Mouse (Mus musculus) 416B (cell line): ENCODE measurements around the gene Ppig.

Experiments
- DNase-seq: peaks from one replicate; pipeline ENCODE4 v3.0.0; 2011; ENCODE audit warnings: low read depth

The Ppig gene

DNA sequence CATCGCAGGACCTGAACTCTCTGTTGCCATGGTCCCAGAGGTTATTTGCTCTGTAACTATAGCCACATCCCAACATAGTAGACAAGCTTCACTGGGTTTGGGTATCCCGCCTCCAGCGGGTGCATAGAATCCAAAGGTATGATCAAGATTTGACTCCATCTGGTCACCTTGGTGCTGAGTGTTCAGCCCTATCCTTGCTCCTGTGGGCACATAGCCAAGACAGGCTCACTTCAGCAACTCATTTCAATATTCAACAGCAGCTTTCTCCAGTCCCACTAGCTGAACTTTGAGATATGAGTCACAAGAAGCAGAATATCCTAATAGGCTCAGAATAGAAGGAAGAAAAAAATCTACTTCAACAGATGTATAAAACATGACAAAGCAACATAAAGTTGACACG lies 41.0 kb downstream of the Ppig start:
- no peak for DNase-seq

DNA sequence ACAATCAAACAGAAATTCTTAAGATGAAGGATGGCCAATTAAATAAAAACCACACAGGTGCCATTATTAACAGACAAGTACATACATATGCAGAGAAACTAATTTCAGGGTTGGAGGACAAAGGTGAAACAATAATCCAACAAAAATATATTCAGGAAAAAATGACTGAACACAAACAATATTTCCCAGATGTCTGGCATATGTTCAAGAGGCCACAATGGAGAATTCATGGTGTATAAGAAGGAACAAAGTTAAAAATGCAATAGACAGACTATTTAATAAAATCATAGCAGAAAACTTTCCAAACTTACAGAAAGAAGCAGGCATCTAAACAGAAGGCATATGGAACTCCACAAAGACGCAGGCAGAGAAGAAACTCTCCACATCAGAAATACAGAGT lies 42.4 kb downstream of the Ppig start:
- DNase-seq = no peak

DNA sequence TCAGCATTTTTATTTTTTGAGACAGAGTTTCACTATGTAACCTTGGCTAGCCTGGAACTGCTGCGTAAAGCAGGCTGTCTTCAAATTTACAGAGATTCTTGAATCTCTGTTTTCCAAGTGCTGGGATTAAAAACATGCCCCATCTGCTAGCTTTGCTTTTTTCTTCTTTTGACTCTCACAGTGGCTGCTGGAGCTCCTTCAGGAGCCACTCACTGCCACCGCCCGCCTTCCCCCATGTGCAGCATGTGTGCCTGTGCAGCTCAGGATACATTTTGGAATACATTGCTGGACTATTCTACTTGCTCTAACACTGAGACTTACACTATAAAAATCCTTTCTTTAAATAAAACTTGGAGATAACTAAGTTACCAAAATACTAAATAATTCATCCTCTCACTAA lies 51.0 kb downstream of the Ppig start:
- no peak for DNase-seq

DNA sequence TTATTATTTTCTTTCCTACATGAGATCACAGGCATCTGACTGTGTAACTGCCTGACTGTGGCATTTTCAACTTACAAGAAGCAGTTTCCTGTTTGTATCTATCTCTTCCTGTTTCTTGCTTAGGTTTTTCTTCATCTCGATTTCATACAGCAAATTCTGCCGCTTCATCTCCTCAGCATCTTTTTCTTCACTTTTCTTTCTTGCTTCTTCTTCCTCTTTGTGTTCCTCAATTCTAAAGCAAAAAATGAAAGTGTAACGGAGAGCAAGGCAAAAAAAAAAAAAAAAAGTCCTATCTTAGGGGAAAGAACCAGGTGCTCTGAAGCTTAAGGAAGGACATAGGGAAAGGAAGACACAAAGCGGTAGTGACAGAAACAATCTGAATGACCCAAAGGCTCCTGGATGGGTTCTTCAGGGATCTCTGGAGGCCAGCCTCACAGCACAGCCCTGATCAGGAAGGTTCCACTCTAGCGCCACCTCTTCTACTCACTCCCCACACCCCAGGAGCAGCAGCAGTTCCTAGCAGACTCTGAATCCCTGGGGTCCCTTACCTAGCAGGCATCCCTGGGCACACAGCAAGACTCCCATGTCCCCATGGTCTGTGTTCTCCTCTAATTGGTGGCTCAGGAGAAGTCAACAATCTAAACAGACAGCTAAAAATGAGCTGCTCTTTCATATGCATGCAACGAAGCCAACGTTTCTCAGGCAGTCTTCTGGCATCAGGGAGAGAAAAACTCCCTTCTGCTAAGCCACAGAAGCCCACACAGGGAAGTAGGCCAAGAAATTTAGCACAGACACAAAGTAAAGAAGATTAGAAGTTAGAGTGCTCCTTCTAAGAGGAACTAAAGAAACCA lies 55.9 kb downstream of the Ppig start:
- peak; percentile 58 for DNase-seq

DNA sequence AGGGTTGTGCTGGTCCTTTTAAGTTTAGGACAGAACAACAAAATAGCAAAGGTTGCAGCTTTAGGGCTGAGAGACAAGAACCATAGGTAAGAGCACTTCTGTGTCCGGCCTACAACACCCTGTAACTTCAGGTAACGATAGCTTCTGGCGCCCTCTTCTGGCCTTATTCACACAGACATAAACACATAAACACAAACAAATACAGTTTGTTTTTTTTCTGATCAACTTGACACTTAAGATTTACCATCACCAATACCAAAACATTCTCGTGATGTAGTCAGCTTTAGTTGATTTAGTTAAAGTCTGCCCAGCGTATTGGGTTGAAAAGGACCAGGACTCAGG lies 56.5 kb downstream of the Ppig start:
- peak; percentile 80 for DNase-seq

DNA sequence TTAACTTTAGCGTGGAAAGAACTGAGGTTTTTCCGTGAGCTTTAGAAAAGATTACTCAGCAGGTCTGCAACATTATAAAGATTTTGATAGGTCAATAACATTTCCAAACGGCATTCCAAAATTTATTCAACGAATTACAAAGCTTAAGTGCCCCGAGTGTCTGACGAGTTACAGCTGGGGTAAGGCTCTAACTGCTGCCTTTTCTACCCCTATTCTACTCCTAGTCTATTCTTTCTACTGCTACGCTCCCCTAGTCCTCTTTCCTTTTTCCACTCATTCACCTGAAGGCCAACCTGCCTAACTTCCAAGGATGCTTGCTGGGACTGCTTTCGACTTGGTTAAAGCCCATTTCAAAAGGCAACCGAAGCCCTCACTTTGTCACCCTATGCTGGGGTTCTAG lies 66.6 kb downstream of the Ppig start:
- DNase-seq = no peak

DNA sequence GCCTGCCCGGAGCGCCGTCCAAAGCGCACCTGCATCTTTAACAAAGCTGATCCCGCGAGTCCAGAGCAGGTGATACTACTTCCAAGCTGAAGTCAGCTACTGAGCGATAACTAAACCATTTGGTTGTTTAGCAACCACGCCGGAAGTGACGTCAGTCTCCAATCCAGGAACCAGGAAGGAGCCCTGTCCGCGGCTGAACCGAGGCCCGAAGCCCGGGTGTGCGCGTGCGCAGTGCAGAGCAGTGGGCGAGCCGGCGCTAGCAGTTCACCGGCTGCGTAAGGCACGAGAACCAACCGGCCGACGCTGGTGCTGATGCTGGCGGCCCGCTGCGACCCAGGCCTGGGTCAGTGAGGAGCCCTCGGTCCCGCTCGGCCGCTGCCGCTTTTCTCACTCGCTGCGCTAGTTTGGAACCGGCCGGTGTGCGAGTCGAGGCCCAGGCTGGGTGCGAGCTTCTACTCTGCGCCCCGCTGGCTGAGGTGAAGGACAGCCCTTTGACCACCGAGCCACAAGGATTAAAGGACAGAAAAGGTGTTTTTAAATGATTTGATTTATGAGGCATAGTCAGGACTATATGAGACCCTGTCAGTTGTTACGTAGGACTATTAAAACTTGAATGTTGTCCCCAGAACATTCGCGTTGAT lies 67.2 kb downstream of the Ppig start, which contains the start of the genes Ccdc173 and Phospho2:
Ccdc173 (minus strand) TSS at position 147 of the 641 bp plus-strand sequence.
Phospho2 (plus strand) TSS at position 195 of the 641 bp plus-strand sequence.
- peak; percentile 98 for DNase-seq

DNA sequence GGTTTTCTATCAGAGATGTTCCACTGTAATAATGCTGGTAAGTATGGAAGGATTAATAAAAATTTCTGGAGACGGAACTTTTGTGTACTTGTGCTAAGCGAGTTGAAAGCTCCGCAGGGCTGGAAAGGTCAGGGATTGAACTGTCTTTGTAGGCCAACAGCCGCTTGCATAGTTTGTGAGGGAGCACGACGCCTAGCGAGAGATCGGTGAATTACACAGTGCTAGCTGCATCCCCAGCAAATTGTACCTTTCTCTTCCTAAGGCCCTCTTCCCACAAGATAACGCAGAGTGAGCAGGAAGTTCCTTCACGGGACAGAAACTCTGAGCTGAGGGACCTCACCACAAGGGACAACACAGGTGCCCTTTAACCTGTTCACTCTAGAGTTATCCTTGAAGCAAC lies 67.9 kb downstream of the Ppig start:
- DNase-seq = peak; percentile 91

DNA sequence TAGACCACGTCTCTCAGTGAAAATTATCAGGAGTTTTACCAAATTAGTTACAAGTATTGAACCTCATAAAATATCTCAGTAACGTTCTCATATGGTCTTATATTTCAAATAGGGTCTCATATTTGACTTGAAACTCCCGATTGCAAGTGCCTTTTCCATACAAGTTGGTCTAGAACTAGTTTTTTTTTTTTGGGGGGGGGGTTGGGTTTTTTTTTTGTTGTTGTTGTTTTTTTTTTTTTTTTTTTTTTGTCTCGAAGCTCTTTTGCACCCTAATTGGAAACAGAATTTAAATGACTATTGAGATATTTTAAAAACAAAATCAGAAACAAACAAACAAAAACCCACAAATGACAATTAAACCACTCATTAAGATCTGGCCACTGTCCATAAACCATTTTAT lies 68.4 kb downstream of the Ppig start:
- no peak for DNase-seq

DNA sequence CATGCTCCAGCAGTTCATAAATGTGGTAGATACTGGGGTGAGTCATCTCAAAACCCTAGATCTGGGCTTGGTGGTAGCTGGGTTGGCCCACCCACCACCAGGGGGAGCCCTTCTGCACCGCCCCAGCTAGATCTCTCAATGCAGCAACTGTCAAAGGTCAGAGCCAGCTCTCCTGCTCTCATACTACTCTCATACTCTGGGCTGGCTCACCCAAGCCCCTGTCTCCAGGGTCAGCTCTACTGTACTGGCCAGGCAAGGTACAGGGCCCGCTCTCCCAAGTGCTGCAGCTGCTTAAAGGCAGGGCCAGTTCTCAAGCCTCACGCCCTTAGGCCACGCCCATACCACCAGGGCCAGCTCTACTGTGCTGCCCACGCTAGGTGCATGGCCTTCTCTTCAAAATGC lies 80.6 kb downstream of the Ppig start:
- peak; percentile 91 for DNase-seq
